Mouse (Mus musculus) CD8-positive naive resting alpha-beta T cell, adult 2 months (primary cell): ENCODE data around the gene Gper1.
A peak's percentile ranks its signal among the peaks of the same experiment; 100 is the strongest.

Source experiments
- DNase-seq, 2 experiments: peaks; one replicate each; pipeline ENCODE4 v3.0.0; 2022; ENCODE audit warnings: low read depth in 2 of 2, low spot score in 2 of 2

Gene Gper1

DNA sequence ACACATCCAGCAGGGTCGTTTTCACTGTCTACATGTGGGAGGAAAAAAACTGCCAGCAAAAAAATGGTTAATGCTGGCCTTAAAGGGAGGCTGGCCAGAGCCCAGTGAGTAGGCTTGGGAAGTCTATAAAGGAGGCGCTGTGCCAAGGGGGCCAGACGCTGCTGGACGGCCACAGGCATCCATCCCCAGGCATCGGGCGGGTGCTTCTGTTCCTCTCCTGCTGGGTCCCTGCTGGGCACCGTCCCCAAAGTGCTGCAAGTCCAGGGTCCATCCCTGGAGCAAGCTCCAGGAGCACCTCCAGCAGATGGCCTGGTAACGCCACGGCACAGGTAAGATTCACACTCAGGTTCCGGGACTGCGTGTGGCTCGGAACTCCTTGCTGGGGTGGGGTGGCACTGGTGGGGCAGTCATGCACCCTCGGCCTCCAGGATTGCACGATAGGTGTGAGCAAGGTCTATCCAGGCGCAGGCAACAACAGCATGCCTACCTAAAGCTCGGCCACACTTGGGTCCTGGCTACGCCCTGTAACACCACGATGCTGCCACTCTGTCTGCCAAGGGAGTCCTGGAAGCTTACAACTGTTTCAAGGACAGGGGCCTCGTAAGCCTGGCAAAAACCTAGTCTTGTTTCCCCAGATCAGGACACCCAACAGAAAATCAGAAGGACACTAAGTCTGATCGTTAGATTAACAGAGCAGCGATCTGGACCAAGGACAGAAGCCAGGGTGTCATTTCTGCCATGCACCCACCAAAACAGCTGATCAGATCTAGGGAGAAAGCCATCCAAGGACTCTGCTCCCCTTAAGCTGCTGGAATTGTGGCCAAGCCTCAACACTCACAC lies at the start of gene Gper1:
Gper1 (plus strand) TSS at position 126 of the 840 bp plus-strand sequence.
- no peak for DNase-seq

DNA sequence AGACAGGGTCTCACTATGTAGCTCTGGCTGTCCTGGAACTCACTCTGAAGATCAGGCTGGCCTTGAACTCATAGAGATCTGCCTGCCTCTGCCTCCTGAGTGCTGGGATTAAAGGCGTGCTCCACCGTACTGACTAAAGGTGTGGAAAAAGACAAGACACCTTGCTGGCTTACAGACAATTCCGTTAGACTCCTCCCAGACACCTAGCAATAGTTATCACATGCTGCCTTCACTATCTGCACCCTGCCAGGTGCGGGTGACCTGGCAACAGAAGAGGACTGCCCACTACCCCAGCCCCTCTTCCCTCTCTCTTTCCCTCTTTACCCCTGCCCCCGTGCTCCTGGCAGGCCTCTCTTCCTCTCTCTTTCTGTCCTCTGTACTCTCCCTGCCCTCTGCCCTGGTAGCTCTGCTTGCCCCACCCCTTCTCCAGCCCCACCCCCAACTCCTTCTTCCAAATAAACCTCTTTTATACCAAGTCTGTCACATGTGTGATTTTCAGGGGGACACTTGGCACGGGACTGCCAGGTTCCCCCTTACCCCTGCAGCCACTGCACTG lies 49.0 kb upstream of the Gper1 start:
- DNase-seq: no peak

DNA sequence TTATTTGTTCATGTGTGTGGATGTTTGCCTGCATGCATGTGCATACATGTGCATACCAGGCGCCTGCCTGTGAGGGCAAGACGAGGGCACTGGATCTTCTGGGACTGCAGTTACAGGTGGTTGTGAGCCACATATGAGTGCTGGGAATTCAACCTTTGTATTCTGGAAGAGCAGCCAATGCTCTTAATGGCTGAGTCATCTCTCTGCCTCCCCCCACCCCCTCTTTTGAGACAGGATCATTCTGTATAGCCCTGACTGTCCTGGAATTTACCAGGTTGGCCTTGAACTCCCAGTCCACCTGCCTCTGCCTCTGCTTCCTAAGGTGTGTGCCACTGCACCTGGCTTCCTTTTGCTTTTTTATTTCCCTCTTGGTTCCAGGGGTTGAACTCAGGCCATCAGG lies 48.1 kb upstream of the Gper1 start:
- no peak for DNase-seq

DNA sequence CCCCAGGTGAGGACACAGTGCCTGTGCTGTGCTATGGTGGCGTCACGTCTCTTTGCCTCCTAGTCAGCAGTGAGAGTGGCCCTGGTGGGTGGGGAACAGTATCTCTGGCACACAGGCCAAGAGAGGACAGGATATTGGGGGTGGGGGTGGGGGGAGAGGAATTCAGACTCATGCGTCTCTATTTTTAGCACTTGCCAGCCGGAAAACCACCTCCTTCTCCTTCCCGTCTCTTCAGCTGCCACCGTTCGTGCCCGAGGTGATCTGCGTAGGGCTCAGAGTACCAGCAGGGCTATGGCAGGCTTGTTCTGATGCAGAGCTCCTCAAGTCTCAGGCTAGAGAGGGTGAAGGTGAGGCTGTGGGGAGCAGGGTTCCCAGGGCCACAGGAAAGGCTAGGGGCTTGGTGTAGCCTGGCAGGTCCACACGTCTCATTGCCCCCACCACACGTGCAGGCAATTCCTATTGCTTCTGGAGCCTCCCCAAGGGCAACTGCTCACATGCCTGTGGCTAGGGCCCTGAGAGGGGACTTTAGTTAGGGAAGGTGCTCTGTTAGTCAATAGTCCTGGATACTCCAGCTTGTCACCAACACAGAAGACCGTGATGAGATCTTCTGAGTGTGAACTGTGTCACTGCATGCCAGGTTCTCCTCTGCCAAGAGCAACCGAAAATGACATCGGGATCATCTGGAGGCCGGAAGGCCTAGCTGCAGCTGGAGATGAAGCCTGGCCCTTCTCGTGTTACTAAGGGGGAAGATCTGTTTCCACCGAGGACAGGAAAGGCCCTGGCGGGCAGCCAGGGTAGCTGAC lies 45.3 kb upstream of the Gper1 start, which contains the start of gene Gpr146:
Gpr146 (plus strand) TSS at position 230 of the 803 bp plus-strand sequence.
- peak in 1 of 2 experiments; percentile 43 for DNase-seq

DNA sequence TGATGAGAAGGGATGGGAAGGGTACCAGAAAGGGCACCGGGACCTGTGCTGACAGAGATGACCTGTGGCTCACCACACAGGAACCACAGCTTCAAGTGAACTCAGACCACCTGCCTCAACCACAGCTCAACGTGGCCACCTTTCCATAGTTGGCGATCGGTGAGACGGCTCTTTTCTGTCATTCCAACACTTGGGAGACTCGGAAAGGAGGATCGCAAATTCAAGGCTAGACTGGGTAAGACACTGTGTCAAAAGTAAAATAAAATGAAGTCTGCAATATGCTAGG lies 44.7 kb upstream of the Gper1 start:
- no peak for DNase-seq

DNA sequence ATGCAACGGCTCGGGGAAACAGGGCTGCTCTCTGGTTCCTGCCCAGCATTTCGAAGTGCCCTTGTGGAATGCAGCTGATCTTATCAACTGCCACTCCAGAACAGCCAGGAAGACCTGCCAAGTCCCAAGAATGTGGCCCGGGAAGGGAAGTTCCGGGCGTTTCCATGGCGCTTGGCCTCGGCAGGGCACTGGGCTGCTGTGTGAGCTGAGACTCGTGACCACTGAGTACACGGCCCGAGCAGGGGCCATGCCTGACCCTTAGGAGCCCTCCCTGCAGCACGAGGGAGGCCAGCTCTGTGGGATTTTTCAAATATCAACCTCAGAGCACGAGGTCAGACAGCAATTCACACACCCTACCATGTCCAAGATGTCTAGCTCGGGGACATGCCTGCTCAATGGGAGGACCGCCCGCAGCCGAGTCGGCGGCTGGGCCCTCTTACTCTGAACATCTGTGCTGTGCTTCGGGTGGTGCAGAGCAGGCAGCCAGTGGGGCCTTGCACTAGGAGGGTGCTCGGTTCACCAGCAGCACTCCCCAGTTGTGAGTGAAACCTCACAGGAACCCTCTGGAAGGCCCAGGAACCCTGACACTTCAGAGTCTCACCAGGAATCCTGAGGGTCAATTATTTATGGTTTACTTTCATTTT lies 43.8 kb upstream of the Gper1 start:
- DNase-seq: no peak

DNA sequence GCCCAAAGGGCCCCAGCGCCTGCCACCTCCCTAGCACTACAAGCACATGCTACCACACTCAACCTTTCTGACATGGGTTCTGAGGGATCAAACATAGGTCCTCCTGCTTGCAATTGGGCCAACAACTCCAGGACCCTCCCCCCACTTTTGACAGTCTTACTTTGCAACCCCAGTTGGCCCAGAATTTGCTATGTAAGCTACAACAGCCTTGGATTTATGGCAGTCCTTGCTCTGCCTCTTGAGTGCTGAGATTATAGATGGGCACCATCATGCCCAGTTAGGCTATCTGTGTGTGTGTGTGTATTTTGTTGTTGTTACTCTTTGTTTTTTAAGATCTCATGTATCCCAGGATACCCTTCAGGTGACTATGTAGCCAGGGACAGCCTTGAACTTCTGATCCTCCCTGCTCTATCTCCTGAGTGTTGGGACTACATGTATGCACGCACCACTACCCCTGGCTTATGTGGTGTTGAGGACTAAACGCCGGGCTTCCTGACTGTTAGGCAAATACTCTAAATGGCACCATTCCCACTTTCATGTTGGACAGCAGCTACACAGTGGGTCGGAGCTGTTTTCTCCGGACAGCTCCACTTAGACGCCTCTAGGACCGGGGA lies 43.1 kb upstream of the Gper1 start:
- DNase-seq: no peak

DNA sequence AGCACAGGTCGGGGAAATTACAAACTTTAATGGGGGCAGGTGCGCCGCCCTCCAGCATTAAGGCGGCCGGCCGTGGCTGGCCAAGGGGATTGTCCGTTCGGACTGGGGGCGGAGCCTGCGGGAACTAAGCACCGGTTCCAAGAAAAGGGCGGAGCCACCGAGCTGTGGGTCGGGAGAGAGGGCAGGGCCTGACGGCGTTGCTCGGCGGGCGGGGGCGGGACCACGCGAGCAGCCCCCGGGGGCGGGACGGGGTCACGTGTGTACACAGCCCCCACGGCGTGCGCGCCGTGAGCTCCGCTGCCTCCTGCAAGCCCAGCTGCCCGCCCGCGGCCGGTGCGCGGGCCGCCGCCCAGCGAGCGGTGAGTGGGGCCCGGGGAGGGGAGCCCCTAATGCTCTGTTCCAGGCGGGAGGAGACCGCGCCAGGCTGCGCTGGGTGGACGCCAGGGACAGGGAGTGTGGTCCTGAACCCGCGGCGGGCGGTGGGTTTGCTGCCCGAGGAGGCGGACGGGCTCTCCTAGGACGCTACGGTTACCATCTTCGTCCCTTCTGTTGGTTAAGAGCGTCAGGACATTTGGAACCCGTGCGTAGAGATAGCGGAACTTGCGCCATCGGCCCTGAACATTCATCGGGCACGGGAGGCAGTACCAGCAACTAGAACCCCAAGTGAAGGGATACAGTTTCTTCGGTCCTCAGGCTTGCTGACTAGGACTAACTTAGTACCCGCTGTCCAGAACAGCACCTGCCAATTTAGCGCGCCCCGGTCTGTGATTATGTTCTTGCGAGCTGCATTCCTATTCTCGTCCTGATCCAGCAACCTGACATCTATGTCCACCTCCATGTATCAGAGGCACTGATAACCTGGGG lies 42.3 kb upstream of the Gper1 start:
- peak in 1 of 2 experiments; percentile 44 for DNase-seq

DNA sequence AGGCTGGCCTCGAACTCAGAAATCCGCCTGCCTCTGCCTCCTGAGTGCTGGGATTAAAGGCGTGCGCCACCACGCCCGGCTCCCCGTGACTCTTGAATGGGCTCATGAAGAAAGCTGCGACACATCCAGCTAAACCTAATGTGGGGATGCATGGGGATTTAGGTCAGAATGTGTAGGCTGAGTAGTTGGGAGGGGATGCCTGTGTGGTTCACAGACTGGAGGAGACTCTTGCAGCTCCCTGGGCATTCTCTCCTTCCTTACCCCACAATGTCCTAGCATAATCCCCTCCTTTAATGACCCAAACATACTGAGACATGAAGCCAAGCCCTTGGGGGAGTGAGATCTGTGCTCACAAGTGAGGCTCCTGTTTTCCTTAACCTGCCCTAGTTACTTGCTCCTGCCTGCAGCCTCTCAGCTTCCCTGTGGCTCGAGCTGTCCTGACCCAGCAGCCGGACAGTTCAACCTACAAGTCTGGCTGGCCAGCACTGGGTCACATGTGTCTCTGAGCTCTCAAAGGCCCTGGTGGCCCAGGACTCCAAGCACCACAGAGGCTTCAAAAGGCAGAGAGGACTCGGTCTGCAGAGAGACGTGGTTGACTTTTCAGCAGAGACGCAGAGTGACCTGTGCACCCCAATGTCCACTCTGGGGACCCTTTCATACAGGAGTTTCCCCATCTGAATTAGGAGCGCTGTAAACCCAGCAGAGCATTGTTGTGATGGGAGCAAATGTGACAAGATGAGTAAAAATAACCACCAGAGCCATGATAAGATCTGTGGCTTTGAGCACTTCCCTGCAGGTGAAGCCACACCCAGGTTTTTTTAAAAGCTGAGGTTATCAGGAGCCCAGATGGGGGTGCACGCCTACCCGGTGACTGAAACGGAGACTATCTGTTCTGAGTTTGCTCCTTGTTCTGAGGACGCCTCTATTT lies 41.1 kb upstream of the Gper1 start:
- peak; percentile 67 to 83 for DNase-seq

DNA sequence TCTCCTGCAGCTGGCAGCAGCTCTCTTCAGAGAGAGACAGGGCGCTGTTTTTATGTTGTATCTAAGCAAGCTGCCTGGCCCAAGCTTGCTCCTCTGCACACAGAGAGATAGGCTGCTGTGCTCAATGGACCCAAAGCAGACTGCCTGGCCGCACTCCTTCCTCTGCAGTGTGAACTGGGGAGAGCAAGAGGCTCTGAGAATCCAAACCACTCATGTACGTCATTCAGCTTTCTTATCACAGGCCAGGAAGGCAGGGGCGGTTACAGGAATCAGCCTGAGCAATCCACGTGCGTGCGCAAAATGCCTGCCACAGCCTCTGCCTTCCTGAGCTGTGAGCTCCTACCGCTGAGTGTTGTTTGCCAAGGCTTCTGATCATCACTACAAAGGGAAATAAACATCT lies 40.2 kb upstream of the Gper1 start:
- DNase-seq: peak; percentile 84 to 86

DNA sequence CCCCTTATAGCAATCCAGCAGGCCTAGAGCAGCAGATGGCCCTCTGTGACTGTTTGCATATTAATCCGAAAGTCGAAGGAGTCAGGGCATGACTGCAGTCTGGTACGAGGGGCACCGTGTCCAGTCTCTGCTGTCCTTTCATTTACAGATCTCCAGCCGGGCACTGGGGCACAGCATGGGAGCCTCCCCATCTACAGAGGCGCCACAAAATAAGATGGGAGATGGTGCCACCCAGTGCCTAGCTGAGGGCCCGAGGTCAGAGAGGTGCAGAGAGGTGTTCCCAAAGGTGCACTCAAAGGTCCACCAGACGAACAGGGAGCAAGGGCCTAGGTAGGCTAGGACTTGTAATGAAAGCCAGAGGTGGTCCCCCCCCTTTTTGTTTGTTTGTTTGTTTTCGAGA lies 39.7 kb upstream of the Gper1 start:
- DNase-seq: no peak

DNA sequence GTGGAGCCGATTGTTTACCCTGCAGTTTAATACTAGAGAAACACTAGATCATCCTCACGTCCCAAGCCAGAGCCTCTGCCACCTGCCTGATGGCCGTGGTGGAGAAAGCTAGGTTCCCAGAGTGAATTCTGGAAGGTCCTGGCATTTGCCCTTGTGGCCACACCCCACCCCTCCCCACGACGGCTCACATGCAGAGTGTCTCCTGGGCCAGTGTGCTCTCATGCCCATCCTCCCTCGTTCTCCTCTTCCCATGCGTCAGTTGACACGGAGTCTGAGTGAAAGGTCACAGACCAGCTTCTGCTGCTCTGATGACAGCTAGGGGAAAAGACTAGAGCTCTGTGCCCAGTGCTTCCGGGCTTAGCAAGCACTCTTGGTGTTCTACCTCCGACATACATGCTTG lies 38.4 kb upstream of the Gper1 start:
- no peak for DNase-seq

DNA sequence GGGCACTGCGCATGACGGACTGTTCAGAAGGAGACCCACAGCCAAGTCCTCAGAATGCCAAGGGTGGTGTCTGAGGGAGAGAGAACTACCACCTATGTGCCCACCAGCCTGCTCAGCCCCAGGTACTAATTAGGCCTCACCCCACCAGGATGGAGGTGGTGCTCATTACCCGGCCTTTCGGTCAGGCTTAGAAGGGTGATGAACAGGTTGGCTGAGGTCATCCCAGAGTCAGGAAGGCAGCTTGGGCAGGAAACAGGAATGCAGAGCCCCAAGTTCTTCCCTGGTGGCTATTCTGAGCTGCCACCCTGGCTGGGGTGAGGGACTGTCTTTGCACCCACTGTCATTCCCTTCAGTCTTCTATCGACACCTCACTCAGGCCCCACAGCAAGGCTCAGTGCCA lies 36.9 kb upstream of the Gper1 start:
- no peak for DNase-seq

DNA sequence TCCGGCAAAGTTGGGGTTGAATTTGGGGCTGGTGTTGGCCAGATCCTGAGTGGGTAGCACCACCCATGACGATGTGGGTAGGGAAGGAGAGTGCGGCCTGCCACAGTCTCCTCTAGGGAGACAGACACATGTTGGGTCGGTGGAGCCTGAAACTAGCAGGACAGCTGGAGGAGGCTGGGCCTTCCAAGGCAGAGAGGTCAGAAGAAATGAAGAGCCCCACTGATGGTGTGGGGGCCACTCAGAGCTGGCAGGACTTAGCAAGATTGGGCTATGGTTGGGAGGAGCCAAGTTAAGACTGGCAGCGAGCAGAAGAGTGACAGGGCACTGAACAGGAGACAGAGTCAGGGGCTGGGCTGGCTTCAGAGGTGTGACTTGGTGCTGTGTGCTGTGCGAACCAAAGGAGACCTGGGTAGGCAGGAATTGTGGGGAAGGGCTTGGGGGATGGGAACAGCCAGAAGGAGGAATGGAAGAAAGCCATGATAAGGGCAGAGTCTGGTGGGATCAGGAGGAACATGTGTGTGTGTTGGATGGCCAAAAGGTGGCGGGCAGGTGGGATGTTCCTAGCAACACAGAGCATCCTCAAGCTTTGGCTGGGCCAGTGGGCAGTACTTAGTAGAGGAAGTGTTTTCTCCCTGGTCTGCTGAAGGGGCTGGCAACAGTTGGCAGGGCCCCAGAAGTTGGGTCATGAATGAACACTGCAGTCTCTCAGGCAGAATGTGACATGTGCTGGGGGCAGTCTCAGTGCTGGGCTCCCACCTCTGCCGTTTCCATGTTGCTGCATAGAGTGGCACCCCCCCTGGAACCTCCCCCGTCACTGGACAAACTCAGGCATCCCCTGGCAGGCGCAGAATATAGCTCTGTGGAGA lies 35.4 kb upstream of the Gper1 start:
- DNase-seq: no peak

DNA sequence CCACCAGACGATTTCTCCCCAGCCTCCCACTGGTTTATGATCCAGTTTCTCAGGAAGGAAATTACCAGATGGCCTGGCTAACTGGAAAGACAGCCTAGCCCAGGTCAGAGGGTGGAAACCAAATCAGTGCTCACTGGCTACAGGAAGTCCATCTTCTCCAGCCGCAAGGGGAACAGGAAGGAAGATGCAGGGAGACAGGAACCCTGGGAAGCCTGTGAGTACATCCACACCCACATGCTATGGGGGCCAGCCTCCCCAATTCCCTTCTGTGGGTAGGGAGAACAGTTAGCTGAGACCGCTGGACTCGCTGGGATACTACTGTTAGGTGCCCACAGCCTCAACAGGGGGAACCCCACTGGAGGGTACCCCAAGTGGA lies 34.8 kb upstream of the Gper1 start:
- DNase-seq: no peak

DNA sequence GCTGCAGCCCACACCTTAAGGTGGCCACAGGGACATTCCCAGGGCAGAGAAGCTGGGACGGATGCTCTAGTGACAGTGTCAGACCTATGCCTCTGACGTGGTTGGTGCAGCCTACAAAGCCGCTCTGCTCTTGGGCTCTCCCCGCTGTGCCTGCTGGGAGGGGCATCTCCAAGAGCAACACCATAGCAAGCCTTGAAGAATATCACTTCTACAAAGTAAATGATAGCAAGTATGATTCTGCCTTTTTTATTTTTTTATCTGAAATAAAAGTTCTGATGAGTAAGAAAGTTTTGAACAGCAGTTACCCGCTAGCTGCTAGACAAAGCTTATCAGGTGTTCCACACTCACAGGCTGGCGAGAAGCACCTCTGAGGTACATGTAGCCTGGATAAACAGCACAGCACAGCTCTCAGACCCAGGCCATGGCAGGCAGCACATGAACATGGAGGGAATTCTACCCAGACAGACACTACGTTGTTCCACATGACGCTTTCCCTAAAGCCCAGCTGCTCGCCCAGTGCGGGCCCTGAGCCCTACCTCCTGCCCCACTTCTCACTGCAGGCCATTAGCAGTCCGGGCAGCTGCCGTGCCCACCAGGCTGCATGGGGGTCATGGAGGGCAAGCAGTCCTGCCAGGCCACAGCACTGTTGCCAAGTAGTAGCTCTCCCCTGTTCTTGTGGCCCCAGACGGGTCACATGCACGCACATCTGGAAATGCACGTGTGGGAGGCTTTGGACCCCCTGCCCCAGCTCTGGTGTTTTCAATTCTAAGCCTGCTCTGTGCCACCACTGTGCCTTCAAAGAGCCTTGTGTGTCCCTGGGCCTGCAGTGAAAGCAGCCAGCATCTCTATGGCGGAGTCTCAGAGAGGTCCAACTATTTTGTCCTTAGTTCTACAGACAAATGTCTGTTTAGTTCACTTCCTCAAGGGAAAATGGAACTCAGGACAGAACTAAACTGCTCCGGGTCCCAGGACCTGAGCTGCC lies 34.0 kb upstream of the Gper1 start:
- DNase-seq: no peak

DNA sequence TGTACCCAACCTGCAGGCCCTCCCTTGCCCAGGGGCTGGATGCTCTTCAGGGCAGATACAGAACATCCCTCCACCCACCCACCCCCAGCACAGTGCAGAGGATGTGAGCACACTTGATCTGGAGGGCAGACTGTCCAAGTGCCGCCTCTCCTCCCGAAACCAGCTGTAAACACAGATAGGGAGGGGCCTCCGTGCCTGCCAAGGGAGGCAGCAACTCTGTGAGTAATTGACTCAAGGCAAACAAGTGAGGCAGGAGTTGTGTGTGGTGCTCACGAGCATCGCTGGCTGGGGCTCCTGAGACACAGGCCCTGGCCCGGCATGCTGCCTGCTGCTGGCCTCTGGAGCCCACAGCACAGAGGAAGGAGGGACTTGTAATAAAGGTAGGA lies 33.3 kb upstream of the Gper1 start:
- no peak for DNase-seq
